Mouse (Mus musculus) CD4-positive, CD25-positive, alpha-beta regulatory T cell, adult 2 months (primary cell): ENCODE data around the gene Plppr3.
A peak's percentile ranks its signal among the peaks of the same experiment; 100 is the strongest.

Experiments used
- DNase-seq: peaks from one replicate; pipeline ENCODE4 v3.0.0-alpha.2; 2012; ENCODE audit warnings: low read depth, low spot score

Plppr3 gene

DNA sequence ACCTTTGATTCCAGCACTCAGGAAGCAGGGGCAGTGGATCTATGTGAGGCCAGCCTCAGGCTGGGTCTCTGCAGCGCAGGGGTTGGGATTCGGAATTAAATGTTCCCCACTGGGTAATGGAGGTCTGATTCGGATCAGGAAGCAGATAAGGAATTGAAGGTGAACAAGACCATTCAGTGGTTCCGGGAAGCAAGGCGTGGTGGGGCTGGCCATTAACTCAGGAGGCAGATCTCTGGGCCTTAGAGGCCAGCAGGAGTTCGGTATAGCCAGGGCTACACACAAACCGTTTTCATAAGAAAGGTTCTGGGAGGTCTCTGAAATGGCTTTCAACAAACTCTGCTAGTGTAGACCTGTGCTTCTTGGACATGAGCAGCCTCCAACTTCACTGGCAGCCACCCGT, 21.6 kb downstream of the Plppr3 start:
- no peak for DNase-seq

DNA sequence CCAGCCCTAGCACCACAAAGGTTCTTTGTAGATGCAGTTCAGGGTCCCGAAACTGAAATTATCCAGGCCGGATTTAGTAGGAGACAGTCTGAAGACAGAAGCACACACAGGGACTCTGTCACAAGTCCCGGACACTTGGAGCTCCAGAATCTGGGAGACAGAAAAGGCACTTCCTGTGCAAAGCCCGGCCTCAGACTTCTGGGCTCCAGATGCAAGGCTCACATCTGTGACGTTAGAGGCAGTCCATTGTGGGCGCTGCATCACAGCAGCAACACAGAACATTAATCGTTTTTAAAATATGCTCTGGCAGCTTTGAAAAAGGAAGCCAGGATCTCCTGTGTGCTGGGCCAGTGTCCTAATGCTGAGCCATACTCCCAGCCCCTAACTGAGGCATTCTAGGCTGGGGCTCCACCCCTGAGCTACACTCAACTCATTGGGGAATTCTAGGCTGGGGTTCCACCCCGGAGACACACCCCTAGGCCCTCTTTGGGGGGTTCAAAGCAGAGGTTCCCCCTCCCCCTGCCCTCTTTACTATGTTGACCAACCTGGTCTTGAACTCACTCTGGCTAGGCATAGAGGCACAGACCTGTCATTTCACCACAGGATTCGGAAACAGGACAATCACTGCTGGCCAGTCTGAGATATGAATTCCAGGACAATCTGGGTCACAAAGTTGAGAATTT, 22.2 kb downstream of the Plppr3 start:
- peak; percentile 55 for DNase-seq

DNA sequence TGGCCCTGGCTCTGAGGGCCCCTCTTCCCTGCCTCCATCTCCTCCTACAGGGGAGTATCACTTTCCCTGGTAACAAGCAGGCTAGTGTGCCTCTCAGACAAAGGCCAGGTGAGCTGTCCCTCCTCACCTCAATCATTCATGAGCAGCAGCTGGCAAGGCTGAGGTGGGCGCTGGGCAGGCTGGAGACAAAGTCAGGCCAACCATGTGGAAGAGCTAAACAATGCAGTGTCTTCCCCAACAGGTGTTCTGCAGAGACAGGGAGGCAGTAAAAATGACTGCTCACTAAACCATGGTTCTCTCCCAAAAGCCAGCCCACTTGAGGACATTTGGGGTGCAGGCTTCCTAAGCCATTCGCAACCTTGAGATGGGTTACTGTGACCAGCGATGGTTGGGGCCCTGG, 22.8 kb downstream of the Plppr3 start:
- no peak for DNase-seq

DNA sequence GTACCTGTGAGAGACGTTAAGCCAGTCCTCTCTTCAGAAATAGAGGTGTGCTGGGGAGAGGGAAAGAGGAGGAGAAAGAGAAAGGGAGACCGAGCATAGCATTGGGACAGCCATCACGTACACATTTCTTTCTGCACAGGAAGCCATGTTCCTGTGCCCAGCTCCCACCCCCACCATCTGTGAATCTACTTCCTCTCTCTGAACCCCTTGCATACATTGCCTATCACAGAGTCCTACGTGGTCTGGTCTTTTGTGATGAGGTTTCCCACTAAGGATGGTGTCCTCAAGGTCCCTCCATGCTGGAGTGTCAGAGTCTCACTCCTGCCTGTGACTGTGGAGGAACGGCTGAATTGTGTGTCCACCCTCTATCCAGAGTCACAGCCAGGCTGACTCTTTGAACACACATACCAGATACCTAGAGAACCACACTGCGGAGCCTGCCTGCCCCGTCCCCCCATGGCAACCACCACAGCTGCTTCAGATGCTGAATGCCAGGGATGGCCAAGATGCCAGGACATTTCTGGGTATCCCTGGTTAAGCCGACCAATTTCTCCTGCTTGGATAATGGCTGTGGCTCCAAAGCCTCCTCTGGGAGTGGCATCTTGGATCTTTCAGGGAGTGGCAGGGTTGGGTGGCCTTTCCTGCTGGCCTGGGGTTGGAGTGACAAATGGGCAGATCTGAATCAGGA, 24.3 kb downstream of the Plppr3 start:
- DNase-seq: peak; percentile 54

DNA sequence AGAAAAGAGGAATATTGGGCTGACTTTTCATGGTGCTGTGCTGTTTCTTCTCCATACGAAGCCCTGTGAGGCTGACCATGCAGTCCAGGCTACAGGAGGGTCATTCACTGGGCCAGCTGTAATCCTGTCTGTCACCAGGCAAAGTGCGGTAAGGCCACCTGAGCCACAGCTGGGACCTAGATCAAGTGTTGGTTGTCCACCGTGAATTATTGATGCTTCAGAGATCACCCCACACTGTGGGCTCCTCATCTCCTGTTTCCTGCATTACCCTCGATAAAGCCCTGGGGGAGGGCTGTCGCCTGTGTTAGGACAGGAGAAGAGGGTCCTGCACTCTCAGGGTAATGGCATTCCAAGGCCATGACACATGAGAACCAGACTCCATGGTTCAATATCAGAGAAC, 27.9 kb downstream of the Plppr3 start:
- no peak for DNase-seq

DNA sequence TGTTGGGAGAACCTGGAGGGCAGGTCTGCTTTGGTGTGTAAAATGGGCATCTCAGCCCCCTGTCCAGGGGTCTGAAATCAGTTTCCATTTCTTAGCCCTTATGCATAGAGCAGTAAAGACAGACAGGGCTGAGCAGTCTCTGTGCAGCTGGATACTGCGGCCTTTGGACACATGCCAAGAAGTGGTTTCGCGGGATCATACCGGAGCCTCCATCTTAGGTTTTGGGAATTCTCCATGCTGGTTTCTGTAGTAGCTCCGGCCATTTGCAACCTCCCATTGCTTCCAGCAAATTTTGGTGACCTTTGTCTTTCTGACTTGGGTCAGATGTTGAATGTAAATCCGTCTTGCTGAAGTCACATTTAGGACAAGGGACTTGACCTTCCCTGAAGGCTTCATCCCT, 31.0 kb downstream of the Plppr3 start:
- no peak for DNase-seq

DNA sequence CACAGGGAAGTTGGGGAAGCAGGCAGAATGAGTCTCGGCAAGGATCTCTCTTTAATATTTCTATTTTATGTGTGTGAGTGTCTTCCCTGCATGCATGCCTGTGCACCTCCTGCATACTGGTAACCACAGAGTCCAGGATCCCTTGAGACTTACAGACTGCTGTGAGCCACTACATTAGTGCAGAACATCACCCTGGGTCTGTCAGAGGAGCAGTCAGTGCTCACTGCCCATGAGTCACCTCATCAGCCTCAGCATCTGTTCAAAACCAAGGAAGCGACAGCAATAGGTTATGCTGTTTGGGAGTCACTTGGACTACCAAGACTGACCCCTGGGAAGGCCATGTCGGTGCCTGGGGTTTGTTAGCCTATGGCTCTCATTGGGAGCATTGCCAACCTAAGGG, 32.1 kb downstream of the Plppr3 start:
- DNase-seq: no peak

DNA sequence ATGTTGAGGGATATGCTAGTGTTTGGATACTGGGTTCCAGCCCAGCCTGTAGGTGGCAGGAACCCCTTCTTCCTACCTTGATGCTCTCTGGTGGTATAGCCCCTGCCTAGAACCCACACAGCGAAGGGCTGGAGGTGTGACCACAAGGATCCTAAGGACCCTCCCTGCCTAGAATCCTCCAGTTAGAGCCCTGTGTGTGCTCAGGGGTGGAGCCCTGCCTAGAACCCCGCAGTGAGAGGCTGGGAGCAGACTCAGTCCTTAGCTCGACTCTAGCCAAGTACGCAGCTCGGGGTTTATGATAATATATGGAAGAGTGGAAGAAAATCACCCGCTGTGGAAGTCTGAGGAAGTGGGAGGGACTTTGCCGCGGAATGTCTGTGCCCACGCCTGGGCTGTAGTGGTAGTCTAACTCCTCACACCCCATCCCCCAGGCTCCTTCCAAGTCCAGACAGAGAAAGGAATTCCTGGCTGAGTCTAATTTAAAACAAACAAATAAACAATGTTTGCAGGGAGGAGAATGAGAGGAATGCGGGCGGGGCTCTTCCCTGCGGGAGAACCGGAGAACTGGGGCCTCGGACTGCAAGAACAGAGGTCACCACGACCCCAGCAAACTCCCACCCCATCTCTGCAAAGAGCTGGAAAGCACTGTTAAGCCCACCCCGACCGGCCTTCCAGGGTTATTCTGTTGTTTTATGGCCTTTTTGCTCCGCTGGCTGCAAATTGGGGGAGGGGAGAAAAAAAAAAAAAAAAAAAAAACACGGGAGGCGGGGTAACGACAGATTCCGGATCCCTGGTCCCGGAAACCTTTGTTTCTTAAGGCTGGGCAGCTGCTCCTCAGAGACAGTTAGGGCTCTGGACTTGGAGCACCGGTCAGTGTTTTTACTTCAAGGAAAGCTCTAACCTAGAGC, 33.5 kb downstream of the Plppr3 start:
- peak; percentile 32 for DNase-seq

DNA sequence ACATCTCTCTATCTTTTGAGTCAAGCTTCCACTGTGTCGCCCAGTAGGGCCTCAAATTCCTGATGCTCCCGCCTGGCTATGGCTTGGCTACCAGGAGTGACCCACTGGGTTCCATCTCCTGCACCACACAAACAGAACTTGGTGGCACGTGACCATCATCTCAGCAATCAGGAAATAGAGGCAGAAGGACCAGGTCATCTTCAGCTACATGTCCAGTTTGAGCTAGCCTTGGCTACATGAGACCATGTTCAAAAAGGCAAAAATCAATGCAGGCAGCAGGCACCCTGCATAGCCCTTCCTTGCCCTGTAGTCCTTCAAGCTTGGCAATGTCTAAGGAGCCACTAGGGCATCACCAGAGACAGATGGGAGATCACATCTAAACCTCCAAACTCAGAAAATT, 34.3 kb downstream of the Plppr3 start:
- no peak for DNase-seq

DNA sequence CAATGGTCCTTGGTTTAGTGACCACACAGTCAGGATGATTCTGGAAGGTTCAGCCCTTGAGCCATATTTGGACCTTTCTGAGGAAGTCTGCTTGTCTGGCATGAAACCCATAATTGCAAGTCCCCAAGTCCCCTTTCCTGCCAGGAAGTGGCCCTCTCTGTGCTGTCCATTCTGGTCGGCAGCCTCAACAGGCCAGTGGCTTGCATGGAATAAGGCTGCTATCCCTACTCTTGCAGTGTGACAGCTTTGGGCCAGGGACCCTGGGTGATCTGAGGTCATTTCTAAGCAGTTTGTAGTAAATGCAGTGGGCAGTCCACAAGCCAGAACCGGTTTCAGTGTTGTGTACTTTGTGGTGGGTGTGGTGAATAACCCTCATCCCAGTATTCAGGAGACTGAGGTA, 36.3 kb downstream of the Plppr3 start:
- no peak for DNase-seq

DNA sequence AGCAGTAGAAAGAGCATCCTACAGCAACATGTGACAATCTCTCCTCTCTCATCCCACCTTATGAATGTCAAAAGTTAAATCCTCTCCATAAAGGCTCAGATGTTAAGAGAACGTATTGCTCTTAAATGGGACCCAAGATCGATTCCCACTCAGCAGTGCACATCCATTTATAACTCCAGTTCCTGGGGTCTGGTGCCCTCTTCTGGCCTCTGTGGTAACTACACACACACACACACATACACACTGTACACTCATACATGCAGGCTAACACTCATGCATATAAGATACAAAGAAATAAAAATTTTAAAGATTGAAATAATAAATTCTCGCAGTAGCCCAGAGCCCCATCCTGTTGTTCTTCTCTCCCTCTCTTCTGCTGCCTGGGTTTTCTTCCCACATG, 37.5 kb downstream of the Plppr3 start:
- peak; percentile 42 for DNase-seq

DNA sequence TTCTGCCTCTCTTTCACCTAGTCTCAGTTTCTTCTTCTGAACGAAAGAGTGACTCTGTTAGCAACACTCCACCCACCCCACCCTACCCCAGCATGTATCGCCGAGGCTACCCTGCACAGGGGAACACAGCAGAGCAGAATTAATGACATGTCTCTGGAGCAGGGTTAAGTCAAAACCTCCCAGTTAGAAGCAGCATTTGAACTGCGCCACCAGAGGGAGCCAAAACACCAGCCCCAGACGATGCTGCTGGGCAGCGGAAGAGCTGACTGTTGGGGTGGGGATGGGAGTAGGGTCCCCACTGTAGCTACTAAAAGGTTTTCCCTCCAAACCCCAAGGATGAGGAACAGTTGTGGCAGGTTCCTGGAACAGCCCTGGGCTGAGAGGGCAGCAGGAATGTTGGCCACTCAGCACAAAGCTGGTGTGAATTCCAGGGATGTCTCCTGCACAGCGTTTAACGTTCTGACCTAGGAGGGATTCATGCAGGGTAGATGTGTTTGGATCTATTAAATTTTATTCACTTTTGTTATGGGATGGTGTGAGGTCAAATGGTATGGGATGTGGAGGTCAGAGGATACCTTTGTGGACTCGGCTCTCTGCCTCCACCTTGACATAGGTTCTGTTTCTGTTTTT, 39.5 kb downstream of the Plppr3 start:
- peak; percentile 90 for DNase-seq

DNA sequence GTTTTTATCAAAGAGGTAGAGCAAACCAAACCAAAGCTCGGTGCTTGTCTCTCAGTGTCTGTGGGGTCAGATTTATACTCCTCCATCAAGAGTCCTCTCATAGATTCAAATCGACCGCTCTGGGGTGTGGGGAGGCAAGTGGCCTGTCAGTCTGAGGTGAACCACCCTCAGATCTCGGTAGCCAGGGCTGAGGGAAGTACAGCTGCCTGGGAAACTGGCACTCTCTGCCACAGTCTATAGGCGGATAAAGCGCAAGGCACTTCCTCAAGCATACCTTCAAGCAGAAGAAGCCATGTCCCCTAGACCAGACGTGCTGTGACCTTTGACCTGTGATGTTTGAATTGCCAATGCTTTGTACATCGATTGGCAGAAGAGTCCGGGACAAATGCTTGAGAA, 41.6 kb downstream of the Plppr3 start:
- DNase-seq: no peak

DNA sequence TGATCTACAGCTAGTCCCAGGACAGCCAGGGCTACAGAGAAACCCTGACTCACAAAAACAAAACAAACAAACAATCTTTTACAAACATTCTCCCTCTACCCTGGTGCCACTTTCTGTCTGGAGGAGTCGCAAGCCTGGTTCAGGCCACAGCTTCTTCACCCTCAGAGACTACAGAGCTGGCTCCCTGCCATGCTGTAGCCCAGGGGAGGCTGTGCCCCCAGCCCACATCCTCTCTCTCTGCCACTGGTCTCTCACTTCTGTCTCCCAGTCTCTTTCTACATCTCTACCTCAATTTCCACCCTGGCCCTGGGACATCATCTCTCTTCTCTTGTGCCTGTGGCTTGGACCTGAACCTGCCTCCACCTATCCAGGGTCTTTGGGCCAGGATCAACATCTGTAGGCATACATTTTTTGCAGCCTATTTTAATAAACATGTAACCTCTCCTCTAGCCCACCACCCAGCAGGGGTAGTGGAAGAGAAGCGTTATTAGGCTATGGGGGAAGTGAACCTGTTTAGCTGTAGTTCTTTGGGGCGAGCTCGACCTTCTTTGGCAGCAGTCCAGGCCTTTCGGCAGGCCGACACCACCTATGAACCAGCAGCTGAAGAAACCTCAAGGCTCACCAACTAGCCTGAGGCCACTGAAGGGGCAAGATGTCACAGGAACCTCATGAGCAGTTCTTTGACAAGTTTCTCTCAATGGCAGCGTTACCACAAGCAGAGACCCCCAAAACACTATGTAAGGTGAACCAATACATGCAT, 42.2 kb downstream of the Plppr3 start:
- no peak for DNase-seq

DNA sequence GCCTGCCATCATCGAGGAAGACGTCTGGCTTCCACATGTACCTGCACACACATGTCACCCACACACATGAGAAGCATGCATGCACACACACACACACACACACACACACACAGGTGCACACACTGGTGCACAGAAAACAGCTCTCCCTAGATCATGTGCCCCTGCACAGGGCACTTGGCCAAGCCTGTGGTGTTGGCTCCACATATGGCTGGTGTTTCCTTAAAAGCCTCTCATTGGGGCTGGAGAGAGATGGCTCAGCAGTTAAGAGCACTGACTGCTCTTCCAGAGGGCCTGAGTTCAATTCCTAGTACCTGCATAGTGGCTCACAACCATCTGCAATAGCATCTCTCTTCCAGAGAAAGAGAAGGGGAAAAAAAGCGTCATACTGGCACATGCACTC, 42.9 kb downstream of the Plppr3 start:
- no peak for DNase-seq

DNA sequence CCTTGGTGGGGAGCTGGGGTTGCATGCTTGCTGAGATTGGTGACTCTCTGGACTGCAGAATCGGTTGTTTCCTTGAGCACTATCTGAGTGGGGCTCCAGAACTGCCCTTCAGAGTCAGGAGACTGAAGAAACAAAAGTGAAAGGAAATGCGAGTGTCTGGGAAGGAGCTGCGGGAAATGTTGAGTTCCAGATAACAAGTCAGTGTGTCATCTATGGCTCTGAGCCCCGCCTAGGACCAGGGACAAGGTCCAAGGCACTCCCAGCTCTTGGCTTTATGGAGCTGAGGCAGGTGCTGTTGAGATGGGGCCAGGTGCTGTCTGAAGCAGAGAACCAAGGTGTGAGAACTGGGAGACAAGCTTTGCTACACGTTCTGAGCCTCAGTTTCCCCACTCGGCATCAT, 50.0 kb downstream of the Plppr3 start:
- DNase-seq: no peak

DNA sequence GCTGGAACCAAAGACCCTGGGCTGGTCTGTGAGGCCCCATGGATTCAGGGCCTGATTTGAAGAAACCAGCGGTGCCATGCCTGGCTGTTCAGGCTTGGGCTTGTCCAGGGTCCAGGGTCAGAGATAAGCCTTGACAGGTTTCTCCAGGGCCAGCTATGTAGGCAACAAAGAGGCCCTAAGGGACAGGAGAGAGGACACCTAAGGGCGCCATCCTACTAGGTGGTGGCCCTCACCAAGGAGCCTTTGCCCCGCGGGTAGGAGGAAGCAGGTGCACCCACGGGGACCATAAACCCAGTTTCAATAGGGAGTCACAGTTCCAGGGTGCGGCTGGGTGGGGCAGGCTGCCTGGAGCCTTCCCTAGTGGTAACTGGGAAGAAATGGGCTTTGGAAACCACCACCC, 51.4 kb downstream of the Plppr3 start:
- DNase-seq: no peak

DNA sequence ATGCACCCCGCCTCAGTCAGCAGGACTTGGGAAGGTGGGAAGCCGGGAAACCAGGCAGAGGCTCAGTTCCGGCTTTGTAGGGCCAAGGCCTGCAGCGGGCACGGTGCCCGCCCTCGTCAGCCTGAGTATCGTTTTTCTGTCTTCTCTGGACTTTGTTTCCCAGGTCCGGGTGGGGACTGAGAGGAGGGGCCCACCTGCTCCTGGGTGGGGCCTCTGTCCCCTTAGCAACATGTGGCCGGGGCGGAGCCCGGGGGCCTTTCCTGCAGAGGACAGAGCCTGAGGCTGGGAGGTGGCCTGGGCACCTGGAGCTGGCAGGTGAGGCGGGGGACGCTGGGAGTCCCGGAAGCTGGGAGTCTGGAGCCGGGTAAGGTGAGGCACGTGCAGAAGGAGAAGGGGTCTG, 52.1 kb downstream of the Plppr3 start:
- DNase-seq: no peak

DNA sequence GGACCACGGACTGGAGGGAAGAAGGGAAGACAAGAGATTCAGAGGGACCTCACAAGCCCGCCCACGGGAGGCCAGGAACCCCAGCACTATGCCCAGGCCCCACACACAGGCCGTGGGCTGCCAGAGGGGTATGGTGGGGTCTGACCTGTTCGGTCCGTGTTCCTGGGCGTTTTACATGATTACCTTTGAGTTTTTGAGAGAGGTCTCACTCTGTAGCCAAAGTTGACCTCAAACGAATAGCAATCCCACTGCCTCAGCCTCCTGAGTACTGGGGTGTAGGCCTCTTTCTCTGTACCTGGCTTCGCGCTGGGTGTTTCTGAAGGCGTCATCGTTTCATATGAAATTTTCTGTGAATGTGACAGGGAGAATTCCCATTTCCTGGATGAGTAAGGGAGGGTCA, 52.7 kb downstream of the Plppr3 start:
- DNase-seq: no peak

DNA sequence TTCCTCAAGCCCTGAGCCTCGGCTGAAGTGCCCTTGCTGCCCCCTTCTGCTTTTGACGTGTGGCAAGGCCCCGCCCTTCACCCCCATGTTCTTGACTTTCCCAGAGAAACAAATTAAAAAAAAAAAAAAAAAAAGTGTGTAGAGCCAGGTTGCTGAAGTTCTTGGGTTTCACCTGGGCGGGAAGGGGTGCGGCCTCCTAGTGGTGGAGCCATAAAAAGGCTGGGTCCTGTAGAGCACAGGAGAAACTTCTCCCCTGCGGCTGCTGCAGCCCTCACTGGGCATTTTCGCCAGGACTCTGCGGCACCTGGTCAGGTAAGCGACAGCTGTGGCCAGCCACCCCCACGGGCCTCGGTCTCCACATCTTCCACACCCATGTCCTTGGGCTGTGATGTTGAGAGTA, 53.7 kb downstream of the Plppr3 start, which contains the start of gene Misp:
Gene Misp (plus strand): TSS at position 208 of the 400 bp plus-strand sequence.
- DNase-seq: no peak

DNA sequence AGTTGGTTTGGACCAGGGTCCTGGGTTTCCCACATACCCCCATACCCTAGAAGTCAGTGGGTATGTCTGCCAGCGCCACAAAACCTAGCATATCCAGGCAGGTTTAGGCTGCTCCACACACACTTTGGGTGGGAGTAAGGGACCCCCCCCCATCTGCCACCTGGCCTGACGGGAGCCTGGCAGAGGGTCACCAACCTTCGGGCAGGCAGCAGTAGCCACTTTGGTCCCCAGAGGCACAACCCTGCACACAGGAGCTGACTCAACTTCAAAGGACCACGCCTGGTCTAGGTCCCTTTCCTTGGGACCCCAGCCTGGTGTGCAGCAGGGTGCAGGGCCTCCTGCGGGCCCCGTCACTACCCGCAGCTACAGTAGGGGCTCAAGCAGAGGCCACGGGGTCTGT, 54.2 kb downstream of the Plppr3 start:
- DNase-seq: no peak
